Mouse (Mus musculus): Measurements from ENCODE around the gene Pafah1b3.

DNA sequence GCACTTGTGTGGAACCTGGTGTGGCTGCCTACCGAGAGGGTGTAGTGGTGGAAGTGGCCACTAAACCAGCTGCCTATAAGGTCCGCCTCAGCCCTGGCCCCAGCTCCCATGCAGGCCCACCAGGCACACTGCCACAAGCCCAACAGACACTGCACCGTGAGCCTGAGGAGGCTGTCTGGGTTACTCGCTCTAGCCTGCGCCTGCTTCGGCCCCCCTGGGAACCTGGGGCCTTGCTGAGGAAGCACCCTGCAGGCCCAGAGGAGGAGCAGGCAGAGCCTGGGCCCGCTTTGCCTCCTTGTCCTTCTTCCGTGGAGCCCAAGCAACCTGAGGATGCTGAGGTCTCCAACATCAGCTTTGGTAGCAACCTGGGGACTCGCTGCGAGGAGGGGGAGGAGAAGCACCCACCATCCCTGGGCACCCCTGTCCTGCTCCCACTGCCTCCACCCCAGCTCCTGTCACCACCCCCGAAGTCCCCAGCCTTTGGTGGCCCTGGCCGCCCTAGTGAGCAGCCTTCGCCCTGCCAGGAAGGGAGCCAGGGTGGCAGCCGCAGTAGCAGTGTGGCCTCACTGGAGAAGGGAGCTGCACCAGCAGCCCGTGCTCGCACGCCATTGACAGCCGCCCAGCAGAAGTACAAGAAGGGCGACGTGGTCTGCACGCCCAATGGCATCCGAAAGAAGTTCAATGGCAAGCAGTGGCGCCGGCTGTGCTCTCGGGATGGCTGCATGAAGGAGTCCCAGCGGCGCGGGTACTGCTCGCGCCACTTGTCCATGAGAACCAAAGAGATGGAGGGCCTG lies 25.9 kb downstream of the Pafah1b3 start:
- TF ChIP-seq EP300 (IDR thresholded peaks at IDR 0.05; ENCODE audit: insufficient read depth, low read depth, low read length): no peak
- no peak for TF ChIP-seq CTCF (IDR thresholded peaks at IDR 0.05; ENCODE audit: low read depth, low read length)

All from ES-Bruce4 (cell line).